Mouse (Mus musculus): ENCODE results near the gene Lingo1.

- TF ChIP-seq POLR2A (IDR thresholded peaks at IDR 0.05; ENCODE audit: insufficient read depth, low read length) (no peak), CTCF (IDR thresholded peaks at IDR 0.05; ENCODE audit: low read depth, low read length) (no peak), EP300 (IDR thresholded peaks at IDR 0.05; ENCODE audit: insufficient read depth, low read depth, low read length) (no peak)
Measured at GRCm38 (mm10) chr9:56842303-56842719, 46.0 kb upstream of the Lingo1 start.
